Mouse (Mus musculus) embryonic facial prominence, embryonic 12.5 days (tissue): ENCODE measurements around the gene Dnah6. TPM values are rescaled to one million over a fixed set of nuclear protein-coding genes. Genes with fewer than 3 reads are reported as not detected.

Source experiments
- ATAC-seq: fragments of 200-750 bp; cut with Nextera tagmentation; 2 replicates; pipeline ENCODE4 v1.8.0; 2017; ENCODE audit not compliant: insufficient number of reproducible peaks, insufficient read depth, low FRiP score, low TSS enrichment
- H3K27ac ChIP-seq: fragments of 300-500 bp; sonication (generic); 2 replicates; pipeline ENCODE4 v1.5.1; 2016; ENCODE audit warnings: mild to moderate bottlenecking
- H3K27me3 ChIP-seq: fragments of 300-500 bp; sonication (generic); 2 replicates; pipeline ENCODE4 v1.6.1; 2016; ENCODE audit warnings: mild to moderate bottlenecking, moderate library complexity
- H3K36me3 ChIP-seq: fragments of 300-500 bp; sonication (generic); 2 replicates; pipeline ENCODE4 v1.6.1; 2016; ENCODE audit warnings: mild to moderate bottlenecking
- H3K4me1 ChIP-seq: fragments of 300-500 bp; sonication (generic); 2 replicates; pipeline ENCODE4 v1.6.1; 2016
- H3K4me2 ChIP-seq: fragments of 300-500 bp; sonication (generic); replicated peaks from 2 replicates; pipeline ENCODE4 v1.6.1; 2016; ENCODE audit warnings: mild to moderate bottlenecking, moderate library complexity
- H3K4me3 ChIP-seq: fragments of 300-500 bp; sonication (generic); 2 replicates; pipeline ENCODE4 v1.5.1; 2016; ENCODE audit warnings: mild to moderate bottlenecking
- H3K9ac ChIP-seq: fragments of 300-500 bp; sonication (generic); 2 replicates; pipeline ENCODE4 v1.6.1; 2016; ENCODE audit warnings: mild to moderate bottlenecking, moderate library complexity
- H3K9me3 ChIP-seq: fragments of 300-500 bp; sonication (generic); 2 replicates; pipeline ENCODE4 v1.6.1; 2016; ENCODE audit warnings: mild to moderate bottlenecking, moderate library complexity
- WGBS: fragments of 180-500 bp; shearing (Covaris S2); methylation state at CpG from one replicate; pipeline ENCODE4 v1.1.7; 2016; 5-methylcytosine and 5-hydroxymethylcytosine counted together
- polyA plus RNA-seq: library from polyadenylated mRNA; unstranded; fragments of >200 nt; fragmentation: Nextera tagmentation; extraction: Ambion mirVana; gene quantifications from 2 replicates; pipeline ENCODE4 v1.2.1, GENCODE M21; 2016

Dnah6 gene
- polyA plus RNA-seq, 1 experiment from 2014 or later, result 0.06 TPM

DNA sequence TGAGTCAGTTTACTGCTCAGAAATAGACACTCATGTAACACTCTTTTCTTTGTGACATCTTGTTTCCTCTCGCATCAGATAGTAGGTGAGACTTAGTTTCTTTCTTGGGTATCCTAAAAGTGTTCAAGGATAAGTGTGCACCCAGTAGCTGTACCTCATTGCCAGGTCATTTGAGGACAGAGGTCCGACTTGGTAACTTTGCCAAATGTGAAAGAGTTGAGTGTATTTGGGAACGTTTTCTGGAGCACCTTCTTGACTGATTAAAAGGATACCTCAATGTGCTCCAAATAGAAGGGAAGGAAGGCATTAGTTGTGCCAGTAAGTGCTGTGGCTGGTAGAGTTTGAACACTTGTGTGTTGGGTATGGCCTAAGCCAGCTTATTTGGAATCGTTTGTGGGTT, 28.4 kb upstream of the Dnah6 start:
- Histone ChIP-seq H3K27ac (no peak overlapping the region), H3K4me1 (peaks cover 13% of the 10 kb centered on the region; the same call in 1 of the 2 replicates), H3K36me3 (no peaks in the 10 kb centered on the region), H3K9ac (no peak overlapping the region), H3K9me3 (no peaks in the 10 kb centered on the region), H3K27me3 (no peaks in the 10 kb centered on the region), H3K4me3 (peak overlapping the region; percentile 98; the same call in 1 of the 2 replicates), H3K4me2 (peak overlapping the region; percentile 72; the same call in 1 of the 2 replicates)
- ATAC-seq, result no peak
- WGBS, result 84% methylated on average over 4 of the region's 4 CpGs

DNA sequence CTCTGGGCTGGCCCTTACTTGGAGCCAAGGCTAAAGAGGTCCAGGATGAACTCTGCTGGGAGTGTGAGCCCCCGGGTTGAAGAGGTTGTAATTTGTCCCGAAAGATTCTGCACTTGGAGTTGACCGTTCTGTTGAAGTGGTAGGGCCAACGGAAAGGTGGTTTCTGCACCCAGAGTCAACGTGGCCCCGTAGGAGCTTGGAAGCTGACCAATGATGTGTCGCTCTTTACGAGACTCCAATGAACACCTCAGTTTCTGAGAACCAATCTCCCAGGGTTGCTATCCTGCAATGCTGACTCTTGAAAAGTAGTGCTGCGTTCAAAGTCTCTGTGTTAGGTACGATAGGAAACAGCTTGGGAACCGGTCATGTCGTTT, 27.6 kb upstream of the Dnah6 start:
- peaks cover 13% of the 10 kb centered on the region; the same call in 1 of the 2 replicates for H3K4me1 ChIP-seq
- 7% methylated on average over 12 of the region's 12 CpGs for WGBS
- peak overlapping the region; percentile 72 for H3K4me2 ChIP-seq
- H3K4me3 ChIP-seq, result peak overlapping the region; percentile 98
- H3K36me3 ChIP-seq, result no peaks in the 10 kb centered on the region
- H3K9me3 ChIP-seq, result no peaks in the 10 kb centered on the region
- H3K27me3 ChIP-seq, result no peaks in the 10 kb centered on the region
- H3K9ac ChIP-seq, result peak overlapping the region; percentile 93
- no peak for ATAC-seq
- H3K27ac ChIP-seq, result 0 out of 2 replicates have a peak overlapping the region, but pooled peaks have one; percentile 25

DNA sequence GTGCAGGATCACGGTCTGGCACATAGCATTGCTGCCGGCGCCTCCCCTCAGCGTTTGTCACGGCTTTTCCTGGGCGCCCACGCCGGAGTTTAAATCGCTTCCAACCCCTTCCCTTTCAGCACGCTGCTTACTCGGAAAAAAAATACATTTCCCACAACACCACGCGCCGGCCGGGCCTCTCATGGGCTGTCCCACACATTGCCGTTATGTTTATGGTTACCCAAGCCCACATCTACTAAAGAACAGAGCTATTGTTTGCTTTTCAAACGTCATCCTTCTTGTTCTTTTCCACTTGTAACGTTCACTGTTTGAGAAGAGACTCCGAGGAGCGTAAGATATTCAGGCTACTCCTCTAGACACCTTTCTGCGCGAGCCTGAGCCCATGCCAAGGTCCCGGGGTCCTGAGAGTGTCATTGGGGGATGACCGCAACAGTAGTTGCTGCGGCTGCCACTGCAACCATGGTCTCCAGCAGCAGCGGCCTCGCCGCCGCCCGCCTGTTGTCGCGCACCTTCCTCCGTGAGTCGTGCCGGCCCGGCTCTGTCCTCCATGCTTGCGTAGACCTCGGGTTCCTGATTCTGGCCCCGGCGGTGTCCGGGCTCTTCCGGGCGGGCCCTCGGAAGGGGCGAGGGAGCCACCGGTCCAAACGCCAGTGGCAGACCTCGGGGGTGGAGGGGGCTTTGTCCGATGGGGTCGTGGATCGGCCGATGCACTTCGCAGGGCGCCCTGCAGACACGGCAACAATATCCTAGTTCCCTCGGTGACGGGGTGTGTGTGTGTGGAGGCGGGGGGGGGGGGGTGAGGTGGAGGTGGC, 27.0 kb upstream of the Dnah6 start, which contains the start of gene Suclg1:
Gene Suclg1 (plus strand): TSS at position 146 of the 812 bp plus-strand sequence.
- no peaks in the 10 kb centered on the region for H3K27me3 ChIP-seq
- WGBS, result 1% methylated on average over 56 of the region's 58 CpGs
- H3K27ac ChIP-seq, result peak within 1 kb of the TSS; percentile 25; the same call in 1 of the 2 replicates
- peak within 1 kb of the TSS; percentile 98 for H3K4me3 ChIP-seq
- peak; percentile 93 for ATAC-seq
- H3K4me1 ChIP-seq, result peaks cover 13% of the 10 kb centered on the region; the same call in 1 of the 2 replicates
- peak within 1 kb of the TSS; percentile 72 for H3K4me2 ChIP-seq
- H3K9me3 ChIP-seq, result no peaks in the 10 kb centered on the region
- H3K9ac ChIP-seq, result peak within 1 kb of the TSS; percentile 93
- H3K36me3 ChIP-seq, result no peaks in the 10 kb centered on the region

DNA sequence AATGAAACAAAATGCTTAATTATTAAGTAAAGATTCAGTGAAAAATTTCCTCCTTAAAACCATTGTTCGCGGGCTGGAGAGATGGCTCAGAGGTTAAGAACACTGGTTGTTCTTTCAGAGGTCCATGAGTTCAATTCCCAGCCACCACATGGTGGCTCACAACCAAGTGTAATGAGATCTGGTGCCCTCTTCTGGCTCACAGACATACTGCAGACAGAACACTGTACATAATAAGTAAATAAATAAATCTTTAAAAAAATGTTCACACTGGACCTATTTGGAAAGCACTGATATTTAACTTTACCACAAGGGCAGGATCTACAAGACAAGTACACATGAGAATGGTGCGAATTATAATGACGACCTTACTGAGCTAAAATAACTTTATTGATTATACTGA, 26.0 kb upstream of the Dnah6 start:
- Histone ChIP-seq H3K9ac (no peak overlapping the region), H3K36me3 (no peaks in the 10 kb centered on the region), H3K4me1 (peaks cover 13% of the 10 kb centered on the region; the same call in 1 of the 2 replicates), H3K9me3 (no peaks in the 10 kb centered on the region), H3K4me3 (peak overlapping the region; percentile 98; the same call in 1 of the 2 replicates), H3K27me3 (no peaks in the 10 kb centered on the region), H3K4me2 (peak overlapping the region; percentile 72), H3K27ac (no peak overlapping the region)
- ATAC-seq, result no peak
- 42% methylated on average over 4 of the region's 4 CpGs for WGBS

DNA sequence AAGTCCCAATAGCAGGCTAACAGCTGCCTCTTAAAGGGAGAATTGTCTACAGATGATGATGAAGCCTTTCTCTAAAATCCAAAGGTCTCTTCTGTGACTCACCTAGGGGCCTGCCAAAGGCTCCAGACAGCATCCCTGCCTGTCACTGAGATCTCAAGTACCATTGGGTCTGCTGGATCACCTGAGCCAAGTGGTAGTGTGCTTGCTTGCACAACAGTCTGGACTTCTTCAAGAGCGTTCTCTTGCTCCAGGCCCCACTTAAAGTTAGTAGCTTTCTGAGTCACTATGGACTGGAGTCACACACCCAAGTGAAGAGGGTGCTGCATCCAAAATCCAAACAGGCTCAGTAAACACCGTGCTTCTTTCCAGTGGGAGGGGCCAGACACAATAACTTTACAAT, 25.4 kb upstream of the Dnah6 start:
- Histone ChIP-seq H3K27ac (no peak overlapping the region), H3K4me2 (no peak overlapping the region), H3K9ac (no peak overlapping the region), H3K36me3 (no peaks in the 10 kb centered on the region), H3K4me1 (peaks cover 13% of the 10 kb centered on the region; the same call in 1 of the 2 replicates), H3K9me3 (no peaks in the 10 kb centered on the region), H3K4me3 (no peak overlapping the region), H3K27me3 (no peaks in the 10 kb centered on the region)
- ATAC-seq, result no peak
- 78% methylated on average over 2 of the region's 2 CpGs for WGBS

DNA sequence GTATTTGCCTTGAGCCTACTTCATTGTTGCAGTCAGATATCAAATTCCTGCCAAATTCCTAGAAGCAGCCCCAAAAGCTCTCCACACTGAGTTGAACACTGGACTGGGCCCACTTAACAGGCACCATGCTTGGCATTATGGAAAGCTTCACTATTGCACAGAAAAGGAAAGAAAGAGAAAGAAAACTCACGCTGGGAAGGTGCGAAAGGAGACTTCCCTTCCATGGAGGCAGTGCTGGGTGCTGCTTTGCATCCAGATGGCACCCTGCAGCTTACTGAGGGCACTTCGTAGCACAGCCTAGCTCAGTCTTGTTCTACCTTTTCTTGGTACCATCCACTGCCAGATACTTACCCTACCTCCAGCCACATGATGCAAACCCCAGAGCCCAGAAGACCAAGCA, 14.2 kb upstream of the Dnah6 start:
- no peak overlapping the region for H3K27ac ChIP-seq
- H3K4me3 ChIP-seq, result no peak overlapping the region
- no peaks in the 10 kb centered on the region for H3K27me3 ChIP-seq
- no peak for ATAC-seq
- no peaks in the 10 kb centered on the region for H3K4me1 ChIP-seq
- no peak overlapping the region for H3K4me2 ChIP-seq
- no peak overlapping the region for H3K9ac ChIP-seq
- WGBS, result 61% methylated on average over 3 of the region's 3 CpGs
- no peaks in the 10 kb centered on the region for H3K36me3 ChIP-seq
- no peaks in the 10 kb centered on the region for H3K9me3 ChIP-seq

DNA sequence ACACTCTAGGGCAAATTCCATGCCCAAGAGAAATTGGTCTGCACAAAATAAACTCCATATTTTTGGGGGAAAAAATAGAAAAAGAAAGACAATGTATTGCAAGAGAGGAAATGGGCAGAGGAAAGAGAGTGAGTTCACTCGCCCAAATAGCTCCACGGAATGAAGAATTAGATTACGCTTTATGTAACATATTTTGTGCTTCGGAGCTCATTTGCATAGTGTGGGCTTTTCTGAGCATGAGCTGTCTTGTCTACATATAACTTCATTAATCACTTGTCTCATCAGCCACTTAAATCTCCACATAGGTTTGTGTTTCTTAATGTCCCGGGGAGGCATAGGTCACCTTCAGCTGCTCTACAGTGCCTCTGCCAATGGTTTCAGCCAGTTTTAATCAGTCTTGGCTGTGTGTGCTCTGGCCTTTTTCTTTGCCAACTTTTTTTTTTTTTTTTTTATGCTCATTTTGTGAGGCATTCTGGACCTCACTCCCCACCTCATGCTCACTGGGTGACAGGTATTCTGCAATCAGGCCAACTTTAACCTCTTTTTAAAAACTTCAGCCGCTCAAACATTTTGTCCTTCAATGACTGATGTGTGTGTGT, 12.9 kb upstream of the Dnah6 start:
- Histone ChIP-seq H3K4me2 (no peak overlapping the region), H3K27ac (no peak overlapping the region), H3K4me1 (no peaks in the 10 kb centered on the region), H3K27me3 (no peaks in the 10 kb centered on the region), H3K4me3 (no peak overlapping the region), H3K9ac (no peak overlapping the region), H3K9me3 (no peaks in the 10 kb centered on the region), H3K36me3 (no peaks in the 10 kb centered on the region)
- 87% methylated on average over 6 of the region's 6 CpGs for WGBS
- ATAC-seq, result no peak

DNA sequence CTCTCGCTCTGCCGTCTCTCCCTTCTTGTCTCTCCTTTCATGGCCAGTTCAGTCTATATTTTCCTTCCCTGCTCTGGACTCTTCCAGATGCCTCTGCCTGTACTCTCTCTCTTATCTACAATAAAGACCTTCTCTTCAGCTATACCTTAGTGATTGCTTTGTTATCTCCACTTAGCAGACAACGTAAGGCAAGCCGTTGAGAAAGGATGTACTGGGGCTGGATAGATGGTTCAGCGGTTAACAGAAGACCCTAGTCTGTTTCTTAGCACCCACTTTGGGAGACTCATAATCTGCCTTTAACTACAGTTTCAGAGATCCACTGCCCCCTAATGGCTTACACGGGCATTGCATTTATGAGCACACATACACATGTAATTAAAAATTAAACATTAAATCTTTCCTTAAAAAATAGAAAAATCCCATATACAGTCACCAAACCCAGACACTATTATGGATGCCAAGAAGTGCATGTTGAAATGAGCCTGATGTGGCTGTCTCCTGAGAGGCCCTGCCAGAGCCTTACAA, 11.8 kb upstream of the Dnah6 start:
- Histone ChIP-seq H3K4me2 (no peak overlapping the region), H3K9ac (no peak overlapping the region), H3K4me3 (no peak overlapping the region), H3K36me3 (no peaks in the 10 kb centered on the region), H3K27me3 (no peaks in the 10 kb centered on the region), H3K4me1 (no peaks in the 10 kb centered on the region), H3K9me3 (no peaks in the 10 kb centered on the region), H3K27ac (no peak overlapping the region)
- WGBS, result 89% methylated on average over 6 of the region's 6 CpGs
- ATAC-seq, result no peak

DNA sequence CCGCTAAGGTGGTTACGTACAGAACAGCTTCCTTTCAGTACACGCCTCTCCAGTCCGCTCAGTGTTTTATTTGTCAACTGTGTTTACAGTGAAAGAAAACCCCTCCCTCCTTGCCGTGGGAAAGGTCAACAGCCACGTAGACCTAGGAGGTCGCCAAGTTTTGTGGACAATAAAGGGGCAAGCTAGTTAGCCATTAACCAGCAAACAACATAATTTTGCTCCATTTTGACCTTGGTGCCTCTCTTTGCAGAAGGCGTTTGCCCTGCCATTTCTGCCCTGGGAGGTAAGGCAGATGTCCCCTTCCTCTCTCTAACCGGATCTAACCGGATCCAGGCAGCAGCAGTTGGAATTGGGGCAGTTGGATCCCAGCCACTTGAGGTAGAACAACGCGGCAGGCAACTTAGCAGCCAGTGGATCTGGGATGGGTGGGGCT, 10.7 kb upstream of the Dnah6 start:
- no peak overlapping the region for H3K27ac ChIP-seq
- H3K4me2 ChIP-seq, result no peak overlapping the region
- no peaks in the 10 kb centered on the region for H3K4me1 ChIP-seq
- no peak overlapping the region for H3K9ac ChIP-seq
- no peaks in the 10 kb centered on the region for H3K27me3 ChIP-seq
- 82% methylated on average over 12 of the region's 12 CpGs for WGBS
- no peaks in the 10 kb centered on the region for H3K9me3 ChIP-seq
- no peak overlapping the region for H3K4me3 ChIP-seq
- no peaks in the 10 kb centered on the region for H3K36me3 ChIP-seq
- no peak for ATAC-seq

DNA sequence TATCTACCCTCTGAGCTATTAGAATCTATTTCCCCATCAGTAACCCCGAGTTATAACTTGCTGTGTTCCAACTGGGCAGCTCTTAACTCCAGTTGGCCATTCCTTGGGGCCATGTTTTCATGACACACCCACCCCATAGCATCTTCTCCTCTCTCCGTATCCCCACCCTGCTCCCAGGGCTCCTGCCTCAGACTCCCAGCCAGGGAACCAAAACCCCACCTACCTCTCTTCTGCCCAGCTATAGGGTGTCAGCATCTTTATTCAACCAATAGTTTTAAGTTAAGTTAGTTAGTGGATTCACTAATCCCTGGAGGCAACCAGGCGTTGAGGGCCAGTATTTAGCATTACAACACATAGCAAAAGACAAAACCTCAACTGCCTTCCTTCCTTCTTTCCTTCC, 7.4 kb upstream of the Dnah6 start:
- H3K27ac ChIP-seq, result peak overlapping the region; percentile 58
- no peaks in the 10 kb centered on the region for H3K4me1 ChIP-seq
- no peaks in the 10 kb centered on the region for H3K27me3 ChIP-seq
- 51% methylated on average over 3 of the region's 3 CpGs for WGBS
- H3K9me3 ChIP-seq, result no peaks in the 10 kb centered on the region
- no peak overlapping the region for H3K4me2 ChIP-seq
- no peak for ATAC-seq
- H3K36me3 ChIP-seq, result no peaks in the 10 kb centered on the region
- no peak overlapping the region for H3K4me3 ChIP-seq
- no peak overlapping the region for H3K9ac ChIP-seq

DNA sequence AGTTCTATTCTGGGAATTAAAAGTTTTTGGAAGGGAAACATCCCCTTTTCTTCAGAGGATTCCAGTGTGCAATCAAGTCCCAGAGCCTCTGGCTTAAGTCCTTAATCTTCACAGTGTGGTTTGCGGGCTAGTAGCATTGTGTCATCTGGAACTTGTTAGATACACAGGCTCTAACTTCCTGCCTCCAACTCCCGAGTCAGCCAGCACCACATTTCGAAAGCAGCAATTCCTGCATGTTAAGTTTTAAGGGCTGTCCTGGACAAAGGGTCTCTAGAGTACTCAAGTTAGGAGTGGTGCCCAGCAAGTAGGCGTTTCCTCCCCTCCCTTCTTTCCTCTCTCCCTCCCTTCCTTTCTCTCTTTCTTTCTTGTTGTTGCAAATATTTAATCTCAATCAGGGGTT, 7.0 kb upstream of the Dnah6 start:
- peak overlapping the region; percentile 58 for H3K27ac ChIP-seq
- ATAC-seq, result peak; percentile 64
- no peak overlapping the region for H3K9ac ChIP-seq
- no peaks in the 10 kb centered on the region for H3K4me1 ChIP-seq
- H3K27me3 ChIP-seq, result no peaks in the 10 kb centered on the region
- no peak overlapping the region for H3K4me3 ChIP-seq
- H3K4me2 ChIP-seq, result no peak overlapping the region
- 14% methylated on average over 4 of the region's 4 CpGs for WGBS
- no peaks in the 10 kb centered on the region for H3K36me3 ChIP-seq
- H3K9me3 ChIP-seq, result no peaks in the 10 kb centered on the region
